Mouse (Mus musculus) mouse embryonic stem cell (cell line): Measurements from ENCODE around the gene Cc2d1a.

ENCODE experiments used
- in situ Hi-C, 2 experiments: fragments of 300-500 bp; cut with MboI; formaldehyde crosslinking; loops; 1 replicate in 1 of 2; 3 replicates in 1 of 2; pipeline ENCODE4 v1.14.3; 2019 to 2020; ENCODE audit warnings: low sequenced_read_pairs in 2 of 2, low pct_unique_long_range_greater_than_20kb in 1 of 2, mixed read lengths in 1 of 2; ENCODE audit not compliant: unreplicated experiment in 1 of 2

The Cc2d1a gene

DNA sequence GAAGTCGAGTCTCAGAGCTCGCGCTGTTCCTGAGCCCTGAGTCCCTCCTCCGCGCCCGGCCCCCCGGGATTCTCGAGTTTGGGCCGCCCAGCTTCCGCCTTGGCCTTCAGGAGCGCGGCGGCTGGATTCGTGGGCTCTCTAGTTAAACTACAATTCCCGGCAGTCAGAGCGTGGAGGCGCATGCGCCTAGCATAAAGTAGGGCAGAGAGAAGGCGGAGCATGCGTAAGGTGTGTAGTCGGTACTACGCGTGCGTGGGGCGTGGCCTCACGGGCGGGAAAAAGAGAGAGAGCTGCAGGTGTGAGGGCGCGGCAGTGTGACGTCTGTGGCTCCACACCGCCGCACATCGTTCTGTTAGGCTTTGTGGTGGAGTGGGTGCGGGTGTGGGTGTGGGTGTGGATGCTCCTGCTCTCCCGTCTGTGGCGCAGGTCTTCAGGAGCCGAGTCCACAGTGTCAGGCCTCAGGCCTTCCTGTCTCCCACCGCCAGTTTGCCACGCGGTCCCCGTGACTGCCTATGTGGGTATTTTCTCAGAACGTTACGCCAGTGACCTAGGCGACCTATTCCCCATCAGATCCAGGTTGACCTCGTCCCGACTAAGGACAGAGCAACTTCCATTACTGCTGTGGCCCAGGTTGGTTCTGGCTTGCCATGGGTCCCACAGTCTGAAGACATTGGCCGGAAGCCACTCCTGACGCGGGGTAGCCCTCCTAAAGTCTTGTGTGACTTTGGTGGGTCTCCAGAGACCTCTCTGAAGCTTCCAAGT lies at the start of gene Cc2d1a, which contains the start of gene 4930432K21Rik:
Gene Cc2d1a, minus strand, starts transcription at position 168 of the 762 bp plus-strand sequence.
Gene 4930432K21Rik, plus strand, starts transcription at position 257 of the 762 bp plus-strand sequence.
- in situ Hi-C loops: no loop called here

DNA sequence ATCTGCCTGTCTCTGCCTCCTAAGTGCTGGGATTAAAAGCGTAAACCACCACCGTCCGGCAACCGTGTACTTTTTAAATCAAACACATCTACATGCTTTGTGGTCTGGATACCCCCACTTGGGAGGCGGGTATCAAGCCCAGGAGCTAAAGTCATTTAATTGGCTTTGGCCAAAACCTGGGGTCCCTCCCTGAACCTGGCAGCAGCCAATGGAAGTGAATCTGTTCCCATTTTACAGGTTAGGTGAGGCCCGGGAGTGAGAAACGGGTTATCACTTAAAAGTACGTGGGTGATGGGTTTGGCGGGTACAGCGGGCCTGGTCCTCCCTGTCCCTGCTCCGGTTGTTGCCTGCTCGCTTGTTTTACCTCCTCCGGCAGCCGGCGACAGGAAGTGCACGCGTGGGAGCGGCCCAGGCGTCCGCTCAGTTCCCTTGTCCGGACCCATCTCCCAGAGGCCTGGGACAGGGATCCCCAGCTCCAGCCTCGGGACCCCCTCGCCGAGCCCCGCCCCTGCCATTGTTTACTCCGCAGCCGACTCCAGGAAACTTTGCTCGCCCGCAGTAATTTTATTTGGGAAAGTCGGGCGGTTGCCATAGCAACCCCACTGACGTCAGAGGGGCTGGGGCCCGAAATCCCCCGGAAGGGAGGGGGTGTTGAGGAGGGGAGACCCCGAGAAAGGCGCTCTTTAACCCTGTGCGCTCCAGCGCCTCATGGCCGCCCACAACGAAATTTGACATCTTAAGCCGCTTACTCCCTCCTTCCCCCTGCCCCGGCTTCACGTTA lies 49.6 kb upstream of the Cc2d1a start:
- in situ Hi-C loops: no loop called here

DNA sequence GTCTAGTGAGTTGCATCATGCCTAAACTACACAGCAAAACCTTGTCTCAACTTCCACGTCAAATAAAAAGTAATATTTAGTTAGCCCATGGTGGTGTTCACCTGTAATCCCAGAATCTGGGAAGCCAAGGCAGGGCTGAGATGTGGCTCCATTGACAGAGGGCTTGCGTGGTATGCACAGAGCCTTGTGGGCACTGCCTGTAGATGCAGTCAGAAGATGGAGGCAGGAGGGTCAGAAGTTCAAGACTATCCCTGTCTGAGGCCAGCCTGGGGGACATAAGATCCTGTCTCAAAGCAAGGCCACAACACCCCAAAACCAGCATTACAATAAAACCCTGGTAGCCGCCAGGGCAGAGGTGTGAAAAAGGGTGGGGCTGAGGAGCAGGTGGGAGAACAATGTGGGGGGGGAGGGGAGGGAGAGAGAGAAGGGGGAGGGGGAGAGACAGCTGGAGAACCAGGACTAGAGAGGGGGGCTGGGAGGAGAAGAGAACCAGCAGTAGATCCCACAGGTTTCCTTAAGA lies 46.5 kb upstream of the Cc2d1a start:
- in situ Hi-C loops: no loop called here

DNA sequence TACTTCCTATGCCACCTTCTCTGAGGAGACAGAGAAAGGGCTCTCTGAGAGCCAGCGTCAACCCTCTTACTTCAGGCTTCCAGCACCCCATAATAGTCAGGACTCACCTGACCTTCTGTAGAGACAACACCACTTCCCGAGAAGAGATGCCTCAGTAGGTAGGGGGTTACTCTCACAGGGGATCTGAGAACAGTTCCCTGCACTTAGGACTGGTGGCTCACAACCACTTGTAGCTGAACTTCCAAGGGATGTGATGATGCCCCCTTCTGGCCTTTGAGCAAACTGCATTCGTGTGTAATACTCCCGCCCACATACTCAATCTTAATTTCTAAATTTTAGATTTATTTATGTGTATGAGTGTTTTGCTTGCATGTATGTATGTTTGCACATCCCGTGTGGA lies 45.8 kb upstream of the Cc2d1a start:
- in situ Hi-C loops: no loop called here

DNA sequence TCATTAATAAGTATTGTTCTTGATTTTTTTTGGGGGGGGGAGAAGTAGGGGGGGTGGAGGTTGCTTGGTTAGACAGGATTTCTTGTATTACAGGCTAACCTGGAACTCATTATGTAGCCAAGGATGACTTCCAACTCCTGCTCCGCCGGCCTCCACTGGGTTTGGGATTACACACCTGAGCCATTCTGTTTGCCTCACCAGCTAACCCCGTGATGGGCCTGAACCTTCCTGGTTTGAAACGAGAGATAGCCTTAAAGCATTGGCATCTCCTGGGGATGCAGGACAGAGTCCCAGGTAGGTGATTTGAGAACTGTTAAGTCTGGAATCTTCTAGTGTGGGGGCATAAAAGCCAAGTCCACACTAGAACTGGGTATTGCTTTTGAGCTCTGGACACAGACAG lies 45.4 kb upstream of the Cc2d1a start:
- in situ Hi-C loops: no loop called here

DNA sequence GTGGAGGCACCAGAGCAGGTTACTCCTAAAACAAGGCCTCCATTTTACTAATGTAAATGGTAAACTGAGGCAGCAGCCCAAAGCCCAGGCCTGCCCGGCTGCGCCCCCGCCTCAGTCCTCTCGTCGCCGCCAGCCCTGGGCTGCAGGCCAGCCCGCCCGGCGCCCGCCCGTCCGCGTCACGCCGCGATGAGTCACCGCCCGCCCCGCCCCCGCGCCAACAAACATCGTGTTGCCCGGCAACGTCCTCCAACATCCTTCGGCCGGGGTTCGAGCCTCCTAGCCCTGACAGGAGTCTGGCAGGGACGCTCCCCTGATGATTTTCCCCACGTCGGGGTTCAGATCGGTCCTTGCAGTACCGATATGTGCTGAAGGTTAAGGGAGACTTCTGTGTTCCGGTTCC lies 44.8 kb upstream of the Cc2d1a start:
- in situ Hi-C loops: no loop called here

DNA sequence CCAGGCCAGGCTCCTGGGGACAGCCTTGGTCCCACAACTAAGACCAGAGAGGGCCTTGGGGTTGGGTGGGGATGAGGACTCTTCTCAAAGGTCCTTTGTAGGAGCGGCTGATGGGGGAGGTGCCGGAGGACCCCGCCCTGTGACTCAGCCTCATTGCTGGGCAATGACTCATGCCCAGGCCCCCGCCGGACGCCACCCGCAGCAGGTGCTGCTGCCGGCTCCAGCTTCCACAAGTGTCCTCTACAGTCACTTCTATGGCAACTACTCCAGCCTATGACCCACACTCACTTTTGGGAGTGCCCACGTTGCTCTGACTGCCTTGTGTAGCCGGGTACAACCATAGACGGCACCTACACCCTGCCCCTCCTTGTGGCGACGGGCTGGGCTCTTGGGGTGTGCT lies 44.3 kb upstream of the Cc2d1a start:
- in situ Hi-C loops: no loop called here

DNA sequence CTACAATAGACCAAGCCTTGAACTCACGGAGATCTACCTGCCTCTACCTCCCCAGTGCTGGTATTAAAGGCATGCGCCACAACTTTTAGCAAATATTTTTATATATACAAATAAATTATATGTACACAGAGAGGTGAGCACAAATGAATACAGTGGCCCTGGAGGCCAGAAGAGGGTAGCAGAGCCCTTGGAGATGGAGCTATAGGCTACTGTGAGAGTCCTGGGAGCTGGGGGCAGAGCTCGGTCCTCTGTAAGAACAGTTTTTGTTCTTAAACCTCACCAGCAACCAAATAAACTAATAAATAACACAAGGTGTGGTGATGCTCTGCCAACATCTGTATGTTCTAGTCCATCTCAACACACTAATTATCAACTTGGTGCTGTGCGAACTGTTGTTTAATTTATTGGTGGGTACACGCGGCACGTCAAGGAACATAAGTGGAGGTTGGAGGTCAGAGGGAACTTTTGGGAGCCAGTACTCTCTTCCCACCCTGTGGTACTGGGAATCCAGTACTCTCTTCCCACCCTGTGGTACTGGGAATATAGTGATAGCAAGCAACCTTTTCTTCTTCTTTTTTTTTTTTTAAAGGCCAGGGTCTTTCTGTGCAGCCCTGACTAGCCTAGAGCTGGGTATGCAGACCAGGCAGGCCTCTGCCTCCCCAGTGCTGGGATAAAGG lies 42.6 kb upstream of the Cc2d1a start:
- in situ Hi-C loops: no loop called here

DNA sequence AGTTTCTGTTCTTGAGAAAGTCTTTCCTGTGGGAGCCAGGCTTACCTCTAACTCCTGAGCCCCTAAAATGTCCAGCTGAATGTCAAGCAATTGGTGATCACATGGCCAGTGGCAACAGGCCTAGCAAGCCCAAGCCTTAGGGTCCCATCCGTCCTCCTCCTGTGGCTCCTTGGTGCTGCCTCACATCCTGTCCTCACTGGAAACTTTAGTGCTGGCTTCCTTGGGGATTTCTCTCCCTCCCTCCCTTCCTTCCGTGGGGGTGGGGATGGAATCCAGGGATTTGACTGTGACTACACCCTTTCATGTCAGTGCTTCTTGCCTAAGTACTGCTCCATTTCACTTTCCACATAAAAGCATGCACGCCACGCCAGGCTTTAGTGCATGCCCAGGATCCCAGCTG lies 41.9 kb upstream of the Cc2d1a start:
- in situ Hi-C loops: no loop called here

DNA sequence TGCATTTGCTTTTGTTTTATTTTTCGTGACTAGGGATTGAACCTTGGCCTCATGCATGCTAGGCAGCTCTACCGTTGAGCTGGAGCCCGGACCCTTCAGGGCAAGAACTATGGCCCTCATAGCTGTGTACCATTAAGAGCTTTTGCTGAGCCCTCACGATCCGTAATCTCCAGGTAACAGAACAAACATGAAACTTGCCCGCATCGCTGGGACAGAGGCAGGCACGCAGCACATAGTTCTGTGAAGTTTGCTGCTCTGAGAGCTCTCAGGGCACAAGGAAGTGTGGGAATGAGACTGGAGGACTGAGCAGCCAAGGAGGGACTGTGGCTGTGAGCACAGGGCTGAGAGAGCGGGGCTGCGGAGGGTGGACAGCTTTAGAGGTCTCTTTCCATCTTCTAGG lies 40.9 kb upstream of the Cc2d1a start:
- in situ Hi-C loops: no loop called here

DNA sequence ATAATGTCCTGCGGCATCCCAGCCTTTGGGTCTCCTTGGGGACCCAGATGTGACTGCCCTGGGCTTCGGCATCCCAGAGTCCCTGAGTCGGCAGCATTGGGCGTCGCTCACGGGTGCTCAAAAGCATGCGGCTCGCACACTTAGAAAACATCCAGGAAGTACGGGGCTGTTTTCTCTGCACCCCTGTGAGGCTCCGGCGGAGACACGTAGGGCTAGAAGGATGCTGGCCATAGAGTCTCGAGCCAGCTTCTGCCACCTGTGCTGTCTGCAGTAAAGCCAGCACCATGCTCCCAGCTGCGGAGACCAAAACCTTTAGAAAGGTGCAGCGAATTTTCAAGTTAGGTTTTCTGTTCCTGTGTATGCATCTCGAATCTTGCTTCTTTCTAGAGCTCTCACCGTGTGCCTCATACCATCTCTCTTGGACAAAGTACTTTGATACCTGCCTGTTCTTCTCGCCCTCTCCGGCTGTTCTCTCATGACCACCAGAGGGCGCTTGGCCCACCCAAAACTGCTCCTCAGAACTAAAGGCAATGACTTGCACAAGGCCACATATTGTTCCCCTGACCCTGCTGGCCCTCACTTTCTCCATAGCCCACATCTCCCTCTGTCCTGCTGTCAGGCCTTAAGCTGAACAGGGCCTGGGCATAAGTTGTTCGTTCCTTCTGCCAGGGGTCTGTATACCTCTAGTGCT lies 39.5 kb upstream of the Cc2d1a start:
- in situ Hi-C loops: no loop called here

DNA sequence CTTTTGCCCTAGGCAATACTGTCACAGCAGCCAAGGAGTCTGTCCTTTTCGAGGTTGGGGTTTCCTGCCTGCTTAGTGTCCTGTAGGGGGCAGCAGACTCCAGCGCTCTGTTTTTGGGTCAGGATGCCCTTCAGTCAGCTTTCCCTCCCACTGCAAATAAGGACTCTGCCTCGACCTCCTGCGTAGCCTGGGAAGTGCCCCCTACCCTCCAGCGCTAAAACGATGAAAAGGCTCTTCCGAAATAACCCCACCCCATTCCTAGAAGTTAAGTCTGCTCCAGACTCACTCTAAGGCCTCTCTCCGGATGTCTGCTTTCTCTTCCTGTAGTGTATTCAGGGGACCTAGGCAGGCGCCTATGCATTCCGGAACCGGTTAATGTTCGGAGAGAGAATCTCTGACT lies 38.8 kb upstream of the Cc2d1a start:
- in situ Hi-C loops: no loop called here

DNA sequence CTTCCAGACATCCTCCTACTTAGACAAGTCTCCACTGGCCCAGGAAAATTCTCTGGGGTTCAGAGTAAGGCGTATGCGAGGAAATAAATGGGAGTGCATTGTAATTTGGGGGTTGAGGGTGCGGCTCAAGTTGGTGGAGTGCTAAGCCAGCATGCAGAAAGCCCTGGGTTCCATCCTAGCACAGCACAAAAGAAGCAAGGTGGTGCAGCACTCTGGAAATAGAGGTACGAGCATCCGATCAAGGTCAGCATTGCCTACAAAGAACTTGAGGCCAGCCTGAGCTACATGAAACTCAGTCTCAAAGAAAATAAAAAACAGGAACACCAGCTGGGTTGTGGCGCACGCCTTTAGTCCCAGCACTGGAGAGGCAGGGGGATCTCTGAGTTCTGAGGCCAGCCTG lies 37.4 kb upstream of the Cc2d1a start, which contains the start of gene Nanos3:
Gene Nanos3, minus strand, starts transcription at position 101 of the 400 bp plus-strand sequence.
- in situ Hi-C loops: no loop called here

DNA sequence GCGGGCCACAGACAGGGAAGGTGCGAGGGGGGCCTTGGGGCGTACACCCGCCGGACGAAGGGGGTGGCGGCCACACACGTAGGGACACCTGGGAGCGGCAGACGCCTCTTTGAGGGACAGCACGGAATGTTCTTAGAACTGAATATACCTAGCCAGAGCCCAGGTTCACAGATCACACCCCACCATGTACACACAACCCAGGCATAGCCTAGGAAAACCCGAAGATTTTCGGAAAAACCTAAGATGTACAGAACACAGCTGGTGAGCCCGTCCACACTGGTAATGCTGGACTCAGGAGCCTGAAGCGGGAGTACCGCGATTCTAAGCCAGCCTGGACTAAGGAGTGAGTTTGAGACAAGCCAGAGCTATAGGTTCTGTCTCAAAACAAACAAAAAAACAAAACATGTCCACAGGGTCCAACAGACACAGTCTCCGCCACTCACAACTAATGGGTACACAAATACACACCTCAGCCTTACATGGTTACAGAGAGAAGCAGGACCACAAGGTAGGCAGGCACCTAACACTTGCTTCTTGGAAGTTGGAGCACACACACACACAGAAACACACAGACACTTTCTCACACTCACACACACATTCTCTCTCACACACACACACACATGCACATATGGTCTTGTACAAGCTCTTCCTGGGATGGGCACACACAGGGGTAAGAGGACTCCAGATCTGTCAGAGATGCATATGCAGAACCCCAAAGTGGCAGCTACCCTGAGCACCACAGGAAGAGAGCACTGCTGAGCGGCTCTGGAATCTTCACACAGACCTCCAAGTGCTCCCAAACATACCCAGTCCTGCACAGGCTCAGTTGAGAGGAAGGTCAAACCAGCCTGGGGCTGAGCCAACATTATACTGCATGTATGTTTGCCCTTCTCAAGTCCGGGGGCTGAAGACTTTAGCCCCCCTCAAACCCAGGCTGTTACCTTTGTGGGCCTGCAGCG lies 36.6 kb upstream of the Cc2d1a start:
- in situ Hi-C loops: no loop called here

DNA sequence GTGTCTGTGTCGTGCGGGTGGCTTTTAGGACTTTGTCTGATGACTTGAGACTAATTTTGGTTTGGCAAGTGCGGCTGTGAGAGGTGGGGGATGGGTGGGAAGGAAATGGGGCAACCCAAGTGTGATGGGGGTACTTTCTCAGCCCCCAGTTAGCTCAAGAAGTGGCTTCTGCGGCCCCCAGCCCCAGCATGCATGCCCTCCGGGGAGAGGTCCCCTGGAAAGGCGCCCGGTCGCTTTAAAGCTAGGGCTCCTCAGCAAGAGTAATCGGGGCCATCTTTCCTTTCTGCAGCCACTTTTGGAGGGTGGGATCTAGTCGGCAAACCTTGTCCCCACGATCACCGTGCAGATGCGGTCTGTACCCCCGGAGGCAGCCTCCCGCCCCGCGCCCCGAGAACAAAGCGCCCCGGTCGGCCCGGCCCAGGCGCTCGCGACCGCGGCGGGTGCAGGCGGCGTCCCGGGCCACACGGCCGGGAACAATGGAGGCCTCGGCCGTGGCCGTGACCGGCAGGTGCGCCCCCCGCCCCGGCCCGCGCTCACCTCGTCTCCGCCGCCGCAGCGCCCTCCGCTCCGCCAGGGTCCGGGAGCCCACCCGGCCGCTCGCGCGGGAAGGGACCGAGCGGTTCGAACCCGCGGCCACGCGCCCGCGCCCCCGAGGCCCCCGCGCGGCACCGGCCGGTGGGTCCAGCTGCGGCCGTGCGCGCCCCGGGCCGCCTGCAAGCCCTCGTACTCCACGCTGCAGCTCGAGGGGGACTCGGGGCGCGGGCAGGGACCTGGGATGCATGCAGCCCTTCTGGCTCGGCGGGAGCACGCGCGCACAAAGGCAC lies 35.7 kb upstream of the Cc2d1a start:
- in situ Hi-C loops: no loop called here

DNA sequence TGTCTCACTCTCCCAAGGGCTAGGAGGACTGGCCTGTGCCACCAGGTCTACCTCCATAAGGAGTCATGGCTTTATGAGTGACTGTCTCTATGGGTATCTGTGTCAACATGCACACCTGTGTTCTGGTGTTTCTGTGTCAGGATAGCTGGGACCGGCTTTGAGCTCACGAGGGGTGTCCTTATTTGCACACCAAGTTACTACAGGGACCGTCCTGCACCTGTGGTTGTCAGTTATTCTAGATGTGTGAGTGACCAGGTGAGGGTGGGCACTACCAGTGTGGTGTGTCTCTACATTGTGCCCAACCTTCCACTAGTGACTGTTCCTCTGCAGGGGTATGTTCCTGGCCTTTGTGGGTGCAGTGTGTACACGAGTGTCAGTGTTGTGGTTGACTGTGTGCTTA lies 35.1 kb upstream of the Cc2d1a start:
- in situ Hi-C loops: no loop called here
